Mouse (Mus musculus) kidney, postnatal 0 days (tissue): ENCODE measurements around the gene Mtif3. TPM values are rescaled to one million over a fixed set of nuclear protein-coding genes. Genes with fewer than 3 reads are reported as not detected.
A peak's percentile ranks its signal among the peaks of the same experiment; 100 is the strongest.
"Not testable (repeated sequence)": the region's sequence is repeated elsewhere in the genome, so short reads cannot be mapped to it uniquely, and the experiment has no call there.

Source experiments
- ATAC-seq: fragments of 200-750 bp; cut with Nextera tagmentation; replicated peaks from 2 replicates; pipeline ENCODE4 v1.8.0; 2017; ENCODE audit warnings: low read depth, moderate number of reproducible peaks, moderate TSS enrichment, moderate library complexity; ENCODE audit not compliant: low FRiP score
- DNase-seq: peaks from one replicate; pipeline ENCODE4 v3.0.0-alpha.2; 2016; ENCODE audit warnings: low spot score
- H3K27ac ChIP-seq: fragments of 300-500 bp; sonication (generic); 2 replicates; pipeline ENCODE4 v1.5.1; 2014; ENCODE audit warnings: mild to moderate bottlenecking
- H3K27me3 ChIP-seq: fragments of 300-500 bp; sonication (generic); 2 replicates; pipeline ENCODE4 v1.6.1; 2014; ENCODE audit warnings: low read length, mixed read lengths; ENCODE audit not compliant: insufficient read depth
- H3K36me3 ChIP-seq: fragments of 300-500 bp; sonication (generic); 2 replicates; pipeline ENCODE4 v1.6.1; 2014; ENCODE audit warnings: low read length, mixed read lengths; ENCODE audit not compliant: insufficient read depth
- H3K4me1 ChIP-seq: fragments of 300-500 bp; sonication (generic); replicated peaks from 2 replicates; pipeline ENCODE4 v1.6.1; 2014; ENCODE audit warnings: antibody characterized with exemption, low read length, mixed read lengths; ENCODE audit not compliant: insufficient read depth
- H3K4me2 ChIP-seq: fragments of 300-500 bp; sonication (generic); 2 replicates; pipeline ENCODE4 v1.6.1; 2014; ENCODE audit warnings: mild to moderate bottlenecking, low read length, moderate library complexity, mixed read lengths
- H3K4me3 ChIP-seq: fragments of 300-500 bp; sonication (generic); replicated peaks from 2 replicates; pipeline ENCODE4 v1.5.1; 2014; ENCODE audit warnings: low read depth, low read length
- H3K9ac ChIP-seq: fragments of 300-500 bp; sonication (generic); 2 replicates; pipeline ENCODE4 v1.6.1; 2014; ENCODE audit warnings: low read depth, low read length
- H3K9me3 ChIP-seq: fragments of 300-500 bp; sonication (generic); replicated peaks from 2 replicates; pipeline ENCODE4 v1.6.1; 2016; ENCODE audit warnings: low read length, inconsistent platforms, mixed read lengths
- CTCF ChIP-seq: IDR thresholded peaks from 2 replicates; pipeline ENCODE4 v1.5.1; 2016; ENCODE audit warnings: antibody characterized with exemption, low read depth, mild to moderate bottlenecking, moderate library complexity
- WGBS: fragments of 180-500 bp; shearing (Covaris S2); extraction: QIAGEN DNeasy Blood & Tissue Kit; methylation state at CpG from one replicate; pipeline ENCODE4 v1.1.7; 2014; 5-methylcytosine and 5-hydroxymethylcytosine counted together
- polyA plus RNA-seq: library from polyadenylated mRNA; unstranded; fragments of >200 nt; fragmentation: Nextera tagmentation; extraction: Ambion mirVana; gene quantifications from 2 replicates; pipeline ENCODE4 v1.2.1, GENCODE M21; 2015

The Mtif3 gene
- polyA plus RNA-seq, 1 experiment from 2014 or later = 32.3 TPM

GRCm38 (mm10) chr5:146921224-146921623 is 42.4 kb downstream of the Mtif3 start:
- H3K4me3 ChIP-seq = no peak overlapping the region
- ATAC-seq (no peak), DNase-seq (no peak)
- no peaks in the 10 kb centered on the region for H3K27me3 ChIP-seq
- TF ChIP-seq CTCF = no peak
- no peak overlapping the region for H3K27ac ChIP-seq
- H3K4me2 ChIP-seq = no peak overlapping the region
- H3K36me3 ChIP-seq = no peaks in the 10 kb centered on the region
- no peak overlapping the region for H3K9ac ChIP-seq
- H3K4me1 ChIP-seq = peaks cover 7% of the 10 kb centered on the region; the same call in 1 of the 2 replicates
- no peaks in the 10 kb centered on the region for H3K9me3 ChIP-seq
- 30% methylated on average over 8 of the region's 8 CpGs for WGBS

DNA sequence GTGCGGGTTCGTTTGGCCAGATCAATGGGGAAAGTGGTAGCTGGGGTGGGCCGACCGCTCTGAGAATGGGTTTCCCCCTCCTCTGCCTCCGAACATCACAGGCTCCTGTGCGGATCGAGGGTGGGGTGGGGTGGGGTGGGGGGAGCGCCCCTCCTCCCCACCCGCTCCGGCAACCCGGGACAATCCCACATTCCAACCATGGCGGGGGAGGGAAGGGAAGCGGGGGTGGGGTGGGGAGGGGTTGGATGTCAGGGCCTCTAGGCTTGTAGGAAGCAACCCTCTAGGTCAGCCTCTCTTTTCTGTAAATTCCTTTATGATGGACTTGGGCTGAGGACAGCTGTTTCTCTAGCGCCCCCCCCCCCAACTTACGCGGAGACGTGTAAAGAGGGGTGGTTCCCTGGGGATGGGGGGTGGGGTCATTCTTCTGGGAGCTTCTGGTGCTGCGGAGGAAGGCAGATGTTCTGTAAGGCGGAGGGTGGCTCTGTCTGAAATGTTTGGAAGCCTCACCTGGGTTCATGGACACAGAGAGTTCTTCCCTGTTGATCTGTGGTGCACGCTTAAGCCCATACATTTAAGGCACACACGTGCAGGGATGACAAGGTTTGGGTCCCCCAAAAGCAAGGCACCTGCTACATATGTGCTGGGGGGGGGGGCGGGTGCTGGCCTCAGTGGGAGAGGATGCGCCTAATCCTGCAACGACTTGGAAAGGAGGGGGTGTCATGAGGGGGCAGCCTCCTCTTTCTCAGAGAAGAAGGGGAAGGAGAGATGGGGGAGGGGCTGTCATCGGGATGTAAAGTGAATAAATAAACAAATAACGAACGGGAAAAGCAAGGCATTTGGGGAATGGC is 43.1 kb downstream of the Mtif3 start:
- H3K9ac ChIP-seq = peak overlapping the region; percentile 42; the same call in 1 of the 2 replicates
- no peak; the same call in 1 of the 2 replicates for ATAC-seq

DNA sequence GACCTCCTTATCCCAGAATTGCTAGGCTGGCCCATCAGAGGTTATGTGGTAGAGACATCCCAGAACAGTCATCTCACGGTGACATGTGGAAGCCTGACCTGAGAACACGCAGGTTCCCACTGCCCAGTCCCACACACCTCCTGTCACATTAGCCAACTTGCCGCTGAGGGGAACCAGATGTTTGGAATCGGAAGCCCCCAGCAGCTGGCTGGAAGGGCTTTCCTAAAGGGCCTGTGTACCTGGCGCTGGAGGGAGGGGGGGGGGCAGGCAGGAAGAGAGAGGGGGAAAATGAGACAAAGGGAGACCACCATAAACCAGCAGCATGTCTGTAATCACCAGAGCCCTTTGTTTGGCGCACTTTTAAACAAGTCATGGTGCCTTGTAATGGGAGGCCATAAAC is 43.7 kb downstream of the Mtif3 start:
- Histone ChIP-seq H3K4me1 (peaks cover 7% of the 10 kb centered on the region; the same call in 1 of the 2 replicates), H3K9me3 (no peaks in the 10 kb centered on the region), H3K9ac (no peak overlapping the region), H3K4me3 (0 out of 2 replicates have a peak overlapping the region, but pooled peaks have one; percentile 9), H3K36me3 (no peaks in the 10 kb centered on the region), H3K4me2 (peak overlapping the region; percentile 53), H3K27me3 (no peaks in the 10 kb centered on the region), H3K27ac (no peak overlapping the region)
- no peak for DNase-seq
- 15% methylated on average over 6 of the region's 6 CpGs for WGBS
- no peak for TF ChIP-seq CTCF
- ATAC-seq = no peak

More for the DNA sequence above, 43.1 kb downstream of the Mtif3 start:
- H3K27ac ChIP-seq = no peak overlapping the region
- peak overlapping the region; percentile 53 for H3K4me2 ChIP-seq
- no peaks in the 10 kb centered on the region for H3K27me3 ChIP-seq
- H3K4me1 ChIP-seq = peaks cover 7% of the 10 kb centered on the region; the same call in 1 of the 2 replicates
- no peaks in the 10 kb centered on the region for H3K36me3 ChIP-seq
- WGBS = 3% methylated on average over 23 of the region's 27 CpGs
- H3K4me3 ChIP-seq = 0 out of 2 replicates have a peak overlapping the region, but pooled peaks have one; percentile 9
- no peak for TF ChIP-seq CTCF
- no peaks in the 10 kb centered on the region for H3K9me3 ChIP-seq
- no peak for DNase-seq

GRCm38 (mm10) chr5:146917357-146917756 is 46.2 kb downstream of the Mtif3 start:
- not testable (repeated sequence) for H3K27ac ChIP-seq, H3K9me3 ChIP-seq, H3K27me3 ChIP-seq, H3K4me3 ChIP-seq, ATAC-seq, H3K4me2 ChIP-seq, H3K4me1 ChIP-seq, H3K9ac ChIP-seq, DNase-seq, H3K36me3 ChIP-seq
- WGBS = 97% methylated on average over 3 of the region's 6 CpGs

DNA sequence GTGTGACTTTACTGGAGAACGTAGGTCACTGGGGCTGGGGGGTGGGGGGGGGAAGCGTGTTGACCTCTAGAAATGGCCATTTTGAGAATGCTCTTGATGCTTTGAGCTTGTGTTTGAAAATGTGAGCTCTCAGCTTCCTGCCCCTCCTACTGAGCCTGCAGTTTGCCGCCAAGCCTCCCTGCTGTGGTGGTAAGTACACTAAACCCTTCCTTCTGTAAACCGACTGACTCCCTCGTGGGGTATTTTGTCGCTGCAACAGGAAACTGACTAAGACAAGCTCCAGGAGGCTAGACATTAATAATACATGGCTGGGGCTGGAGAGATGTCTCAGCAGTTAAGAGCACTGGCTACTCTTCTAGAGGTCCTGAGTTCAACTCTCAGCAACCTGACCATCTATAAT is 46.8 kb downstream of the Mtif3 start:
- no peak overlapping the region for H3K27ac ChIP-seq
- DNase-seq = no peak
- WGBS = 42% methylated on average over 6 of the region's 6 CpGs
- H3K36me3 ChIP-seq = no peaks in the 10 kb centered on the region
- no peak overlapping the region for H3K4me2 ChIP-seq
- no peak for ATAC-seq
- H3K4me1 ChIP-seq = peaks cover 7% of the 10 kb centered on the region; the same call in 1 of the 2 replicates
- no peaks in the 10 kb centered on the region for H3K27me3 ChIP-seq
- no peak for TF ChIP-seq CTCF
- no peak overlapping the region for H3K9ac ChIP-seq
- H3K9me3 ChIP-seq = no peaks in the 10 kb centered on the region
- H3K4me3 ChIP-seq = no peak overlapping the region

- Histone ChIP-seq H3K27ac (no peak overlapping the region), H3K4me3 (no peak overlapping the region), H3K36me3 (no peaks in the 10 kb centered on the region), H3K4me1 (peaks cover 7% of the 10 kb centered on the region; the same call in 1 of the 2 replicates), H3K9me3 (no peaks in the 10 kb centered on the region), H3K4me2 (no peak overlapping the region), H3K27me3 (no peaks in the 10 kb centered on the region), H3K9ac (no peak overlapping the region)
- ATAC-seq = no peak
- peak; percentile 10; the same call in 1 of the 2 replicates for TF ChIP-seq CTCF
- 82% methylated on average over 8 of the region's 8 CpGs for WGBS
- DNase-seq = no peak
Observed at GRCm38 (mm10) chr5:146916273-146916672, 47.3 kb downstream of the Mtif3 start.
